ENCODE assay signal across 8 mouse cellular contexts in the genomic region with DNA sequence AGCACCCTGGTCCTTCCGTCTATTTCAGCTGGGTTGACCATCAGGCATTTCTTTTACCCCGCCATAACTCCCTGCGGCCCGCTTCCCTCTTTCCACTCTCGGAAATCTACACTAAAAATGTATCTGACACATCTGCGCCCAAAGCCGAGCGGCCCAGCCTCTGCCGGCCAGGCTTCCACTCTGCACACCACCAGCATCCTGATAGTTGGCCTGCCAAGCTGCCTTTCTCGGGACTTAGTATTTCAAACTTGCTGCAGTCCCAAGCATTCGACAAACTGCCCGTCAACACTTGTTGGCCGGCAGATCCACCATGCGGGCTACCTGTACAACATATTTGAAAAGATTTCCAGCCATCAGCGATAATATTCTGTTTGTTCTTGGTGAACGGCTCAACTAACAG. TPM values are rescaled to one million over a fixed set of nuclear protein-coding genes. Genes with fewer than 3 reads are reported as not detected.
A peak's percentile ranks its signal among the peaks of the same experiment; 100 is the strongest.
DNase-seq lines count a peak whose midpoint lies in the region; ATAC-seq and TF ChIP-seq lines count a peak whose summit lies in the region.

No protein-coding gene starts in this region.

- H3K4me1 ChIP-seq in hindbrain, postnatal 0 days (ENCODE audit: insufficient read depth, low read length): no peaks in the 10 kb centered on the region; the same call in 1 of the 2 replicates
- H3K4me1 ChIP-seq in midbrain, embryonic 12.5 days: peaks cover 19% of the 10 kb centered on the region

- TF ChIP-seq CTCF in gastrocnemius, adult 2 months (IDR thresholded peaks at IDR 0.05): no peak
- no peak for TF ChIP-seq CTCF in hindbrain, postnatal 0 days (IDR thresholded peaks at IDR 0.05; ENCODE audit: low read depth)

- H3K27me3 ChIP-seq in hindbrain, postnatal 0 days (ENCODE audit: insufficient read depth, low read length): no peaks in the 10 kb centered on the region
- no peaks in the 10 kb centered on the region for H3K27me3 ChIP-seq in midbrain, embryonic 12.5 days

- peak overlapping the region; percentile 78 for H3K9ac ChIP-seq in hindbrain, postnatal 0 days (replicated peaks; ENCODE audit: low read length)
- H3K9ac ChIP-seq in midbrain, embryonic 12.5 days (replicated peaks): peak overlapping the region; percentile 77

- peak; percentile 28 for DNase-seq in gastrocnemius, adult 2 months
- DNase-seq in gastrocnemius, postnatal 4 days (ENCODE audit: low spot score in 2 of 2): no peak
- DNase-seq in thymus, postnatal 4 days: peak; percentile 57
- DNase-seq in thymus, adult 18-20 months: no peak
- no peak for DNase-seq in hindbrain, postnatal 0 days (ENCODE audit: low spot score)
- no peak for DNase-seq in adrenal gland, postnatal 10 days
- no peak for DNase-seq in left cerebral cortex, adult 11 months (ENCODE audit: low spot score)

- no peaks in the 10 kb centered on the region for H3K9me3 ChIP-seq in hindbrain, postnatal 0 days (ENCODE audit: low read length)
- no peaks in the 10 kb centered on the region for H3K9me3 ChIP-seq in midbrain, embryonic 12.5 days

- intact Hi-C loops in gastrocnemius, adult 2 months (cut with DNase I): loop anchor here (1.0 kb wide), 1 partner anchor 10 kb away; the partner anchor contains the start of gene Ndufb6

- under 1% methylated on average over 16 of the region's 16 CpGs for WGBS in hindbrain, postnatal 0 days
- WGBS in midbrain, embryonic 12.5 days: under 1% methylated on average over 16 of the region's 16 CpGs

- no peaks in the 10 kb centered on the region; the same call in 1 of the 2 replicates for H3K36me3 ChIP-seq in hindbrain, postnatal 0 days (ENCODE audit: insufficient read depth, low read length)
- H3K36me3 ChIP-seq in midbrain, embryonic 12.5 days: peaks cover 31% of the 10 kb centered on the region; the same call in 1 of the 2 replicates

- peak overlapping the region; percentile 94 for H3K4me2 ChIP-seq in hindbrain, postnatal 0 days (ENCODE audit: low read depth, low read length)
- H3K4me2 ChIP-seq in midbrain, embryonic 12.5 days (replicated peaks): peak overlapping the region; percentile 78

- peak overlapping the region; percentile 90 for H3K4me3 ChIP-seq in gastrocnemius, adult 2 months
- H3K4me3 ChIP-seq in hindbrain, postnatal 0 days (ENCODE audit: low read length): peak overlapping the region; percentile 74
- H3K4me3 ChIP-seq in midbrain, embryonic 12.5 days: peak overlapping the region; percentile 78

- 0 out of 2 replicates have a peak, but pooled peaks have one; percentile 0 for ATAC-seq in hindbrain, postnatal 0 days
- ATAC-seq in midbrain, embryonic 12.5 days (ENCODE audit: low FRiP score, low read depth): no peak

- H3K27ac ChIP-seq in gastrocnemius, adult 2 months: peak overlapping the region; percentile 95
- peak overlapping the region; percentile 96 for H3K27ac ChIP-seq in hindbrain, postnatal 0 days
- peak overlapping the region; percentile 94 for H3K27ac ChIP-seq in midbrain, embryonic 12.5 days (replicated peaks)

RNA-seq across cellular contexts. Expression of gene Smim27, which starts 0.5 kb away (rescaled TPM):
- 10 to 100 TPM; 42.6 to 45.4 TPM for total RNA-seq in gastrocnemius, adult 2 months (2021)
- total RNA-seq in gastrocnemius, postnatal 4 days (2021): 10 to 100 TPM; 32.9 to 44.3 TPM
- total RNA-seq in hindbrain, postnatal 0 days (2014; rRNA removed): 0.31 and 1.7 TPM in 2 replicates
- 19.1 and 28.5 TPM in 2 replicates for polyA plus RNA-seq in hindbrain, postnatal 0 days (2015; fragmentation: Nextera tagmentation; extraction: Ambion mirVana)
- polyA plus RNA-seq in midbrain, embryonic 12.5 days (2016; fragmentation: Nextera tagmentation; extraction: Ambion mirVana): 30.8 and 34.2 TPM in 2 replicates
- 10 to 100 TPM; 34.9 to 46.5 TPM for total RNA-seq in adrenal gland, postnatal 10 days (2021)

RNA-seq across cellular contexts. Expression of gene Topors, which starts 0.8 kb away (rescaled TPM):
- 1 to 10 TPM; 8.3 to 8.9 TPM for total RNA-seq in gastrocnemius, adult 2 months (2021)
- 10 to 100 TPM; 20.4 to 21.4 TPM for total RNA-seq in gastrocnemius, postnatal 4 days (2021)
- total RNA-seq in hindbrain, postnatal 0 days (2014; rRNA removed): 19.1 and 21.3 TPM in 2 replicates
- polyA plus RNA-seq in hindbrain, postnatal 0 days (2015; fragmentation: Nextera tagmentation; extraction: Ambion mirVana): 30.0 and 30.7 TPM in 2 replicates
- 50.2 and 51.1 TPM in 2 replicates for polyA plus RNA-seq in midbrain, embryonic 12.5 days (2016; fragmentation: Nextera tagmentation; extraction: Ambion mirVana)
- total RNA-seq in adrenal gland, postnatal 10 days (2021): 10 to 100 TPM; 23.3 to 27.0 TPM

RNA-seq across cellular contexts. Expression of gene Ndufb6, which starts 10.4 kb away (rescaled TPM):
- total RNA-seq in gastrocnemius, adult 2 months (2021): 100 to 1,000 TPM; 249 to 333 TPM
- total RNA-seq in gastrocnemius, postnatal 4 days (2021): 100 to 1,000 TPM; 180 to 187 TPM
- 180 TPM in 2 replicates for total RNA-seq in hindbrain, postnatal 0 days (2014; rRNA removed)
- 453 and 456 TPM in 2 replicates for polyA plus RNA-seq in hindbrain, postnatal 0 days (2015; fragmentation: Nextera tagmentation; extraction: Ambion mirVana)
- 252 and 265 TPM in 2 replicates for polyA plus RNA-seq in midbrain, embryonic 12.5 days (2016; fragmentation: Nextera tagmentation; extraction: Ambion mirVana)
- 100 to 1,000 TPM; 482 to 529 TPM for total RNA-seq in adrenal gland, postnatal 10 days (2021)

RNA-seq across cellular contexts. Expression of gene Ddx58, which starts 29.2 kb away (rescaled TPM):
- total RNA-seq in gastrocnemius, adult 2 months (2021): 1 to 10 TPM; 2.4 to 3.0 TPM
- 1 to 10 TPM; 7.4 to 8.7 TPM for total RNA-seq in gastrocnemius, postnatal 4 days (2021)
- total RNA-seq in hindbrain, postnatal 0 days (2014; rRNA removed): 4.2 and 7.0 TPM in 2 replicates
- 2.3 and 4.2 TPM in 2 replicates for polyA plus RNA-seq in hindbrain, postnatal 0 days (2015; fragmentation: Nextera tagmentation; extraction: Ambion mirVana)
- 3.4 and 5.7 TPM in 2 replicates for polyA plus RNA-seq in midbrain, embryonic 12.5 days (2016; fragmentation: Nextera tagmentation; extraction: Ambion mirVana)
- total RNA-seq in adrenal gland, postnatal 10 days (2021): 10 to 100 TPM; 17.5 to 20.9 TPM

Comparison
In these comparisons a context has a peak if more than half of its experiments do, and no peak if none do; other contexts are left out.
1. DNase-seq: peak in gastrocnemius, adult 2 months (single experiment) and thymus, postnatal 4 days (single experiment); none in gastrocnemius, postnatal 4 days (0 of 2), thymus, adult 18-20 months (0 of 2), hindbrain, postnatal 0 days (single experiment), adrenal gland, postnatal 10 days (single experiment) and left cerebral cortex, adult 11 months (single experiment).
2. RNA of gene Smim27, which starts 0.5 kb away (total RNA-seq): 34.9 to 46.5 TPM in adrenal gland, postnatal 10 days, 42.6 to 45.4 TPM in gastrocnemius, adult 2 months and 32.9 to 44.3 TPM in gastrocnemius, postnatal 4 days; 0.31 to 1.7 TPM in hindbrain, postnatal 0 days; every median in the first group is over 10 times any median in the second.
3. Peak in every context shown above with its lines, with median percentiles within 50 percentile points of each other: H3K27ac ChIP-seq and H3K4me3 ChIP-seq.